Mouse (Mus musculus) yolk sac, embryonic 10.5 days (tissue): ENCODE data around the gene Mr1.

Experiments
- DNase-seq: peaks from one replicate; pipeline ENCODE4 v3.0.0-alpha.2; 2017; ENCODE audit warnings: low spot score

The Mr1 gene

GRCm38 (mm10) chr1:155127429-155127934 lies 19.1 kb downstream of the Mr1 start:
- DNase-seq: no peak

- DNase-seq: no peak
Observed at GRCm38 (mm10) chr1:155126716-155127115, 19.9 kb downstream of the Mr1 start.

GRCm38 (mm10) chr1:155124397-155124796 lies 22.2 kb downstream of the Mr1 start:
- no peak for DNase-seq

- DNase-seq: no peak
Observed at GRCm38 (mm10) chr1:155121977-155122939, 24.4 kb downstream of the Mr1 start.

- no peak for DNase-seq
Observed at GRCm38 (mm10) chr1:155119719-155120118, 26.9 kb downstream of the Mr1 start.

- DNase-seq: no peak
Observed at GRCm38 (mm10) chr1:155113946-155114345, 32.7 kb downstream of the Mr1 start.

GRCm38 (mm10) chr1:155112875-155113274 lies 33.7 kb downstream of the Mr1 start:
- no peak for DNase-seq

- no peak for DNase-seq
Observed at GRCm38 (mm10) chr1:155112118-155112517, 34.5 kb downstream of the Mr1 start.

- no peak for DNase-seq
Observed at GRCm38 (mm10) chr1:155111491-155111890, 35.1 kb downstream of the Mr1 start.

GRCm38 (mm10) chr1:155109387-155110350 lies 36.9 kb downstream of the Mr1 start:
- DNase-seq: no peak

- no peak for DNase-seq
Observed at GRCm38 (mm10) chr1:155108412-155108811, 38.2 kb downstream of the Mr1 start.

- DNase-seq: no peak
Observed at GRCm38 (mm10) chr1:155107843-155108242, 38.8 kb downstream of the Mr1 start.

GRCm38 (mm10) chr1:155106310-155106709 lies 40.3 kb downstream of the Mr1 start:
- DNase-seq: no peak

GRCm38 (mm10) chr1:155103991-155104390 lies 42.6 kb downstream of the Mr1 start:
- DNase-seq: no peak

- DNase-seq: no peak
Observed at GRCm38 (mm10) chr1:155102631-155103030, 44.0 kb downstream of the Mr1 start.

- DNase-seq: peak; percentile 96
Observed at GRCm38 (mm10) chr1:155099280-155099848, 47.2 kb downstream of the Mr1 start, which contains the start of gene Ier5. Gene Ier5, minus strand, starts transcription at chr1:155099636.

- DNase-seq: peak; percentile 55
Observed at GRCm38 (mm10) chr1:155098486-155099279, 47.9 kb downstream of the Mr1 start.

GRCm38 (mm10) chr1:155097931-155098485 lies 48.6 kb downstream of the Mr1 start:
- no peak for DNase-seq

- no peak for DNase-seq
Observed at GRCm38 (mm10) chr1:155097354-155097753, 49.3 kb downstream of the Mr1 start.

GRCm38 (mm10) chr1:155096620-155097261 lies 49.9 kb downstream of the Mr1 start:
- no peak for DNase-seq
